Mouse (Mus musculus) urinary bladder, adult 18-20 months (tissue): Measurements from ENCODE around the gene Cftr.
A peak's percentile ranks its signal among the peaks of the same experiment; 100 is the strongest.

Source experiments
- DNase-seq, 2 experiments: peaks; one replicate each; pipeline ENCODE4 v3.0.0; 2022; ENCODE audit warnings: low spot score in 2 of 2, mixed read lengths in 2 of 2

The Cftr gene

GRCm38 (mm10) chr6:18170311-18170922 lies at the start of gene Cftr:
TSS of gene Cftr (plus strand) at chr6:18170687.
- DNase-seq, result peak in 1 of 2 experiments; percentile 8

GRCm38 (mm10) chr6:18127206-18127983 lies 43.1 kb upstream of the Cftr start:
- DNase-seq, result no peak

GRCm38 (mm10) chr6:18128059-18128458 lies 42.4 kb upstream of the Cftr start:
- DNase-seq, result no peak

GRCm38 (mm10) chr6:18135246-18135645 lies 35.2 kb upstream of the Cftr start:
- DNase-seq, result no peak

- no peak for DNase-seq
Measured at GRCm38 (mm10) chr6:18153031-18153430, 17.5 kb upstream of the Cftr start.

- DNase-seq, result no peak
Measured at GRCm38 (mm10) chr6:18169618-18170017, 869 bp upstream of the Cftr start.

GRCm38 (mm10) chr6:18171614-18172013 lies 1.1 kb downstream of the Cftr start:
- peak in 1 of 2 experiments; percentile 19 for DNase-seq

GRCm38 (mm10) chr6:18177509-18177908 lies 7.0 kb downstream of the Cftr start:
- DNase-seq, result no peak

GRCm38 (mm10) chr6:18180665-18181064 lies 10.2 kb downstream of the Cftr start:
- DNase-seq, result no peak

- DNase-seq, result no peak
Measured at GRCm38 (mm10) chr6:18182903-18183302, 12.4 kb downstream of the Cftr start.

- peak in 1 of 2 experiments; percentile 1 for DNase-seq
Measured at GRCm38 (mm10) chr6:18220691-18221090, 50.2 kb downstream of the Cftr start.

GRCm38 (mm10) chr6:18223206-18223605 lies 52.7 kb downstream of the Cftr start:
- DNase-seq, result no peak

- DNase-seq, result no peak
Measured at GRCm38 (mm10) chr6:18225157-18225556, 54.7 kb downstream of the Cftr start.

GRCm38 (mm10) chr6:18246495-18246894 lies 76.0 kb downstream of the Cftr start:
- DNase-seq, result no peak

- DNase-seq, result no peak
Measured at GRCm38 (mm10) chr6:18247891-18248463, 77.5 kb downstream of the Cftr start.

GRCm38 (mm10) chr6:18248464-18248863 lies 78.0 kb downstream of the Cftr start:
- DNase-seq, result no peak

- no peak for DNase-seq
Measured at GRCm38 (mm10) chr6:18254586-18254985, 84.1 kb downstream of the Cftr start.

GRCm38 (mm10) chr6:18270983-18271382 lies 100.5 kb downstream of the Cftr start:
- peak in 1 of 2 experiments; percentile 0 for DNase-seq

GRCm38 (mm10) chr6:18300781-18301180 lies 130.3 kb downstream of the Cftr start:
- no peak for DNase-seq

GRCm38 (mm10) chr6:18302105-18302504 lies 131.6 kb downstream of the Cftr start:
- no peak for DNase-seq

- no peak for DNase-seq
Measured at GRCm38 (mm10) chr6:18303228-18303627, 132.7 kb downstream of the Cftr start.

- no peak for DNase-seq
Measured at GRCm38 (mm10) chr6:18305130-18305529, 134.6 kb downstream of the Cftr start.

GRCm38 (mm10) chr6:18310983-18311382 lies 140.5 kb downstream of the Cftr start:
- DNase-seq, result no peak
